Mouse (Mus musculus): ENCODE data around the gene Notch4.

The Notch4 gene

GRCm38 (mm10) chr17:34569919-34570318 is 5.9 kb downstream of the Notch4 start:
- DNase-seq (ENCODE audit: low read depth, low spot score): no peak

- DNase-seq (ENCODE audit: low read depth, low spot score): peak; percentile 44
Measured at GRCm38 (mm10) chr17:34571875-34572274, 7.8 kb downstream of the Notch4 start.

- DNase-seq (ENCODE audit: low read depth, low spot score): no peak
Measured at GRCm38 (mm10) chr17:34572361-34572760, 8.3 kb downstream of the Notch4 start.

GRCm38 (mm10) chr17:34576577-34576976 is 12.5 kb downstream of the Notch4 start:
- DNase-seq (ENCODE audit: low read depth, low spot score): no peak

- DNase-seq (ENCODE audit: low read depth, low spot score): no peak
Measured at GRCm38 (mm10) chr17:34578070-34578469, 14.0 kb downstream of the Notch4 start.

GRCm38 (mm10) chr17:34582528-34582927 is 18.5 kb downstream of the Notch4 start:
- no peak for DNase-seq (ENCODE audit: low read depth, low spot score)

- no peak for DNase-seq (ENCODE audit: low read depth, low spot score)
Measured at GRCm38 (mm10) chr17:34583397-34583796, 19.3 kb downstream of the Notch4 start.

- no peak for DNase-seq (ENCODE audit: low read depth, low spot score)
Measured at GRCm38 (mm10) chr17:34583819-34584218, 19.8 kb downstream of the Notch4 start.

- DNase-seq (ENCODE audit: low read depth, low spot score): no peak
Measured at GRCm38 (mm10) chr17:34585121-34585520, 21.1 kb downstream of the Notch4 start.

- DNase-seq (ENCODE audit: low read depth, low spot score): peak; percentile 13
Measured at GRCm38 (mm10) chr17:34585877-34586771, 22.1 kb downstream of the Notch4 start.

GRCm38 (mm10) chr17:34586796-34587422 is 22.8 kb downstream of the Notch4 start:
- DNase-seq (ENCODE audit: low read depth, low spot score): peak; percentile 81

GRCm38 (mm10) chr17:34587423-34587811 is 23.3 kb downstream of the Notch4 start:
- DNase-seq (ENCODE audit: low read depth, low spot score): peak; percentile 97

- DNase-seq (ENCODE audit: low read depth, low spot score): no peak
Measured at GRCm38 (mm10) chr17:34587814-34588213, 23.7 kb downstream of the Notch4 start.

GRCm38 (mm10) chr17:34588767-34589166 is 24.7 kb downstream of the Notch4 start:
- peak; percentile 35 for DNase-seq (ENCODE audit: low read depth, low spot score)

- peak; percentile 17 for DNase-seq (ENCODE audit: low read depth, low spot score)
Measured at GRCm38 (mm10) chr17:34589206-34589605, 25.1 kb downstream of the Notch4 start.

- DNase-seq (ENCODE audit: low read depth, low spot score): peak; percentile 77
Measured at GRCm38 (mm10) chr17:34589681-34590101, 25.6 kb downstream of the Notch4 start, which contains the start of gene Gpsm3. Gene Gpsm3 (plus strand): TSS chr17:34589806.

GRCm38 (mm10) chr17:34590154-34590987 is 26.3 kb downstream of the Notch4 start:
- no peak for DNase-seq (ENCODE audit: low read depth, low spot score)

- DNase-seq (ENCODE audit: low read depth, low spot score): peak; percentile 35
Measured at GRCm38 (mm10) chr17:34591029-34591993, 27.2 kb downstream of the Notch4 start, which contains the start of gene Pbx2. Gene Pbx2 (plus strand): TSS chr17:34591266.

GRCm38 (mm10) chr17:34591994-34592375 is 27.9 kb downstream of the Notch4 start:
- DNase-seq (ENCODE audit: low read depth, low spot score): peak; percentile 89
